Mouse (Mus musculus): ENCODE data around the gene Cdc73. TPM values are rescaled to one million over a fixed set of nuclear protein-coding genes. Genes with fewer than 3 reads are reported as not detected.
"Not testable (repeated sequence)": the region's sequence is repeated elsewhere in the genome, so short reads cannot be mapped to it uniquely, and the experiment has no call there.

Gene Cdc73
- total and polyA plus RNA-seq, 2 experiments from 2014 or later = 7.8 to 11.5 TPM

GRCm38 (mm10) chr1:143738811-143739210 lies 36.1 kb upstream of the Cdc73 start:
- DNase-seq (ENCODE audit: low spot score) (peak; percentile 41), ATAC-seq (ENCODE audit: low FRiP score) (no peak)
- Histone ChIP-seq H3K27me3 (ENCODE audit: insufficient read depth, low read length) (no peaks in the 10 kb centered on the region), H3K27ac (ENCODE audit: low read depth, low read length) (peak overlapping the region; percentile 89), H3K36me3 (ENCODE audit: insufficient read depth, low read length) (peaks cover 16% of the 10 kb centered on the region), H3K4me1 (ENCODE audit: insufficient read depth, low read length) (no peaks in the 10 kb centered on the region), H3K9me3 (ENCODE audit: low read length) (no peaks in the 10 kb centered on the region), H3K4me2 (ENCODE audit: low read depth, low read length, poor library complexity, severe bottlenecking) (peak overlapping the region; percentile 48), H3K9ac (replicated peaks; ENCODE audit: low read length, poor library complexity, severe bottlenecking) (peak overlapping the region; percentile 85), H3K4me3 (ENCODE audit: low read depth, low read length) (peak overlapping the region; percentile 82)
- no peak for TF ChIP-seq CTCF (IDR thresholded peaks at IDR 0.05)
- WGBS = 27% methylated on average over 11 of the region's 11 CpGs

GRCm38 (mm10) chr1:143733914-143734410 lies 31.3 kb upstream of the Cdc73 start:
- H3K27me3 ChIP-seq (ENCODE audit: insufficient read depth, low read length) = no peaks in the 10 kb centered on the region
- H3K4me1 ChIP-seq (ENCODE audit: insufficient read depth, low read length) = no peaks in the 10 kb centered on the region
- ATAC-seq (ENCODE audit: low FRiP score) (no peak), DNase-seq (ENCODE audit: low spot score) (no peak)
- TF ChIP-seq CTCF (IDR thresholded peaks at IDR 0.05) = no peak
- no peak overlapping the region for H3K4me2 ChIP-seq (ENCODE audit: low read depth, low read length, poor library complexity, severe bottlenecking)
- H3K4me3 ChIP-seq (ENCODE audit: low read depth, low read length) = no peak overlapping the region
- 65% methylated on average over 5 of the region's 5 CpGs for WGBS
- no peaks in the 10 kb centered on the region for H3K36me3 ChIP-seq (ENCODE audit: insufficient read depth, low read length)
- H3K9me3 ChIP-seq (ENCODE audit: low read length) = no peaks in the 10 kb centered on the region
- H3K27ac ChIP-seq (ENCODE audit: low read depth, low read length) = no peak overlapping the region
- H3K9ac ChIP-seq (replicated peaks; ENCODE audit: low read length, poor library complexity, severe bottlenecking) = no peak overlapping the region

- no peaks in the 10 kb centered on the region for H3K4me1 ChIP-seq (ENCODE audit: insufficient read depth, low read length)
- 52% methylated on average over 4 of the region's 4 CpGs for WGBS
Measured at GRCm38 (mm10) chr1:143731691-143732090, 29.0 kb upstream of the Cdc73 start.

GRCm38 (mm10) chr1:143730899-143731298 lies 28.2 kb upstream of the Cdc73 start:
- Histone ChIP-seq H3K4me1 (ENCODE audit: insufficient read depth, low read length) (no peaks in the 10 kb centered on the region), H3K27me3 (ENCODE audit: insufficient read depth, low read length) (no peaks in the 10 kb centered on the region), H3K9me3 (ENCODE audit: low read length) (no peaks in the 10 kb centered on the region), H3K27ac (ENCODE audit: low read depth, low read length) (no peak overlapping the region), H3K36me3 (ENCODE audit: insufficient read depth, low read length) (no peaks in the 10 kb centered on the region), H3K9ac (replicated peaks; ENCODE audit: low read length, poor library complexity, severe bottlenecking) (no peak overlapping the region), H3K4me3 (ENCODE audit: low read depth, low read length) (no peak overlapping the region), H3K4me2 (ENCODE audit: low read depth, low read length, poor library complexity, severe bottlenecking) (no peak overlapping the region)
- ATAC-seq (ENCODE audit: low FRiP score) (no peak), DNase-seq (ENCODE audit: low spot score) (peak; percentile 30)
- TF ChIP-seq CTCF (IDR thresholded peaks at IDR 0.05) = peak; percentile 59
- 85% methylated on average over 2 of the region's 2 CpGs for WGBS

More at GRCm38 (mm10) chr1:143731691-143732090, 29.0 kb upstream of the Cdc73 start:
- ATAC-seq (ENCODE audit: low FRiP score) (no peak), DNase-seq (ENCODE audit: low spot score) (no peak)
- TF ChIP-seq CTCF (IDR thresholded peaks at IDR 0.05) = no peak
- H3K9ac ChIP-seq (replicated peaks; ENCODE audit: low read length, poor library complexity, severe bottlenecking) = no peak overlapping the region
- H3K27me3 ChIP-seq (ENCODE audit: insufficient read depth, low read length) = no peaks in the 10 kb centered on the region
- H3K27ac ChIP-seq (ENCODE audit: low read depth, low read length) = no peak overlapping the region
- no peaks in the 10 kb centered on the region for H3K36me3 ChIP-seq (ENCODE audit: insufficient read depth, low read length)
- no peak overlapping the region for H3K4me2 ChIP-seq (ENCODE audit: low read depth, low read length, poor library complexity, severe bottlenecking)
- no peaks in the 10 kb centered on the region for H3K9me3 ChIP-seq (ENCODE audit: low read length)
- H3K4me3 ChIP-seq (ENCODE audit: low read depth, low read length) = no peak overlapping the region

GRCm38 (mm10) chr1:143727701-143728445 lies 25.2 kb upstream of the Cdc73 start:
- ATAC-seq (ENCODE audit: low FRiP score) = no peak
- H3K4me3 ChIP-seq (ENCODE audit: low read depth, low read length) = no peak overlapping the region
- H3K27ac ChIP-seq (ENCODE audit: low read depth, low read length) = no peak overlapping the region
- no peaks in the 10 kb centered on the region for H3K4me1 ChIP-seq (ENCODE audit: insufficient read depth, low read length)
- H3K27me3 ChIP-seq (ENCODE audit: insufficient read depth, low read length) = no peaks in the 10 kb centered on the region
- no peak for TF ChIP-seq CTCF (IDR thresholded peaks at IDR 0.05)
- no peaks in the 10 kb centered on the region for H3K36me3 ChIP-seq (ENCODE audit: insufficient read depth, low read length)
- H3K9ac ChIP-seq (replicated peaks; ENCODE audit: low read length, poor library complexity, severe bottlenecking) = no peak overlapping the region
- no peak for DNase-seq (ENCODE audit: low spot score)
- WGBS = 86% methylated on average over 9 of the region's 9 CpGs
- no peaks in the 10 kb centered on the region for H3K9me3 ChIP-seq (ENCODE audit: low read length)
- H3K4me2 ChIP-seq (ENCODE audit: low read depth, low read length, poor library complexity, severe bottlenecking) = no peak overlapping the region

GRCm38 (mm10) chr1:143724456-143725064 lies 21.9 kb upstream of the Cdc73 start:
- Histone ChIP-seq H3K27me3 (ENCODE audit: insufficient read depth, low read length) (no peaks in the 10 kb centered on the region), H3K4me1 (ENCODE audit: insufficient read depth, low read length) (no peaks in the 10 kb centered on the region), H3K27ac (ENCODE audit: low read depth, low read length) (no peak overlapping the region), H3K36me3 (ENCODE audit: insufficient read depth, low read length) (no peaks in the 10 kb centered on the region), H3K9me3 (ENCODE audit: low read length) (no peaks in the 10 kb centered on the region), H3K9ac (replicated peaks; ENCODE audit: low read length, poor library complexity, severe bottlenecking) (no peak overlapping the region), H3K4me3 (ENCODE audit: low read depth, low read length) (no peak overlapping the region), H3K4me2 (ENCODE audit: low read depth, low read length, poor library complexity, severe bottlenecking) (no peak overlapping the region)
- DNase-seq (ENCODE audit: low spot score) = no peak
- TF ChIP-seq CTCF (IDR thresholded peaks at IDR 0.05) = no peak
- no peak for ATAC-seq (ENCODE audit: low FRiP score)
- 92% methylated on average over 5 of the region's 5 CpGs for WGBS

- not testable (repeated sequence) for H3K36me3 ChIP-seq (ENCODE audit: insufficient read depth, low read length); H3K4me3 ChIP-seq (ENCODE audit: low read depth, low read length); H3K27ac ChIP-seq (ENCODE audit: low read depth, low read length); H3K9ac ChIP-seq (replicated peaks; ENCODE audit: low read length, poor library complexity, severe bottlenecking); H3K9me3 ChIP-seq (ENCODE audit: low read length); DNase-seq (ENCODE audit: low spot score); ATAC-seq (ENCODE audit: low FRiP score); H3K4me1 ChIP-seq (ENCODE audit: insufficient read depth, low read length); H3K4me2 ChIP-seq (ENCODE audit: low read depth, low read length, poor library complexity, severe bottlenecking); H3K27me3 ChIP-seq (ENCODE audit: insufficient read depth, low read length)
- WGBS = no CpG with 5 or more reads among the region's 2 CpGs
Measured at GRCm38 (mm10) chr1:143716038-143716437, 13.3 kb upstream of the Cdc73 start, which contains the start of gene Glrx2. Glrx2 (plus strand) TSS chr1:143716338.
